Mouse (Mus musculus) midbrain, embryonic 16.5 days (tissue): ENCODE measurements around the gene Spem2. TPM values are rescaled to one million over a fixed set of nuclear protein-coding genes. Genes with fewer than 3 reads are reported as not detected.

ENCODE experiments used
- ATAC-seq: fragments of 200-750 bp; cut with Nextera tagmentation; 2 replicates; pipeline ENCODE4 v1.8.0; 2017; ENCODE audit warnings: moderate TSS enrichment
- H3K27ac ChIP-seq: fragments of 300-500 bp; sonication (generic); 2 replicates; pipeline ENCODE4 v1.5.1; 2014; ENCODE audit warnings: mild to moderate bottlenecking, low read length, mixed read lengths
- H3K27me3 ChIP-seq: fragments of 300-500 bp; sonication (generic); 2 replicates; pipeline ENCODE4 v1.6.1; 2014; ENCODE audit warnings: low read depth, low read length, mixed read lengths; ENCODE audit not compliant: control insufficient read depth, insufficient read depth
- H3K36me3 ChIP-seq: fragments of 300-500 bp; sonication (generic); 2 replicates; pipeline ENCODE4 v1.6.1; 2014; ENCODE audit warnings: mild to moderate bottlenecking, low read length, moderate library complexity, mixed read lengths; ENCODE audit not compliant: control insufficient read depth, insufficient read depth
- H3K4me1 ChIP-seq: fragments of 300-500 bp; sonication (generic); 2 replicates; pipeline ENCODE4 v1.6.1; 2014; ENCODE audit warnings: mild to moderate bottlenecking, low read length, mixed read lengths; ENCODE audit not compliant: control insufficient read depth, insufficient read depth
- H3K4me2 ChIP-seq: fragments of 300-500 bp; sonication (generic); 2 replicates; pipeline ENCODE4 v1.6.1; 2014; ENCODE audit warnings: mild to moderate bottlenecking, low read length, mixed read lengths
- H3K4me3 ChIP-seq: fragments of 300-500 bp; sonication (generic); 2 replicates; pipeline ENCODE4 v1.5.1; 2014; ENCODE audit warnings: low read depth, mild to moderate bottlenecking, low read length, moderate library complexity, mixed read lengths
- H3K9ac ChIP-seq: fragments of 300-500 bp; sonication (generic); 2 replicates; pipeline ENCODE4 v1.6.1; 2014; ENCODE audit warnings: low read depth, low read length, mixed read lengths
- H3K9me3 ChIP-seq: fragments of 300-500 bp; sonication (generic); replicated peaks from 2 replicates; pipeline ENCODE4 v1.6.1; 2014; ENCODE audit warnings: mild to moderate bottlenecking, low read length, mixed read lengths; ENCODE audit not compliant: control insufficient read depth, poor library complexity, severe bottlenecking
- WGBS: fragments of 180-500 bp; shearing (Covaris S2); extraction: QIAGEN DNeasy Blood & Tissue Kit; methylation state at CpG from one replicate; pipeline ENCODE4 v1.1.7; 2014; 5-methylcytosine and 5-hydroxymethylcytosine counted together
- polyA plus RNA-seq: library from polyadenylated mRNA; unstranded; fragments of >200 nt; fragmentation: Nextera tagmentation; extraction: Ambion mirVana; gene quantifications from 2 replicates; pipeline ENCODE4 v1.2.1, GENCODE M21; 2015

Gene Spem2
- polyA plus RNA-seq, 1 experiment from 2014 or later, result not detected

DNA sequence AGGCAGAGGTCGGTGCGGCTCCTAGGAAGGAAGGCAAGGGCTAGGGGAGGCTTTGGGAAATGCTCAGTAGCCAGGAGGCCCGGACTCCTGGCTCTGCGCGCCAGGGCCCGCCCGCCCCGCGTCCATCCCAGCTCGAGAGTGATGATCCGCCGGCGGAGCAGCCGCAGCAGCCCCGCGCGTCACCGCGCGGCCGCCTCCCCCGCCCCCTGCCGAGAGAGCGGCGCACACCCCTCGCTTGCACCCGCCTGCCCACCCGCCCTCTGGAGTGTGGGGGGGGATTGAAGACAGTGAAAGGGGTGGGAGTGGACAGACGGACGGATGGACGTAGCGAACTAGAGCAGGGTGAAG lies 19.3 kb upstream of the Spem2 start, which contains the start of gene Nlgn2:
Nlgn2 (minus strand) TSS at position 181 of the 348 bp plus-strand sequence.
- Histone ChIP-seq H3K9ac (peak within 1 kb of the TSS; percentile 99), H3K4me3 (peak within 1 kb of the TSS; percentile 94), H3K9me3 (no peaks in the 10 kb centered on the region), H3K36me3 (peaks cover 7% of the 10 kb centered on the region), H3K27me3 (no peaks in the 10 kb centered on the region), H3K4me2 (peak within 1 kb of the TSS; percentile 97), H3K27ac (peak within 1 kb of the TSS; percentile 98), H3K4me1 (peaks cover 30% of the 10 kb centered on the region)
- peak; percentile 73 for ATAC-seq
- WGBS, result under 1% methylated on average over 31 of the region's 32 CpGs

DNA sequence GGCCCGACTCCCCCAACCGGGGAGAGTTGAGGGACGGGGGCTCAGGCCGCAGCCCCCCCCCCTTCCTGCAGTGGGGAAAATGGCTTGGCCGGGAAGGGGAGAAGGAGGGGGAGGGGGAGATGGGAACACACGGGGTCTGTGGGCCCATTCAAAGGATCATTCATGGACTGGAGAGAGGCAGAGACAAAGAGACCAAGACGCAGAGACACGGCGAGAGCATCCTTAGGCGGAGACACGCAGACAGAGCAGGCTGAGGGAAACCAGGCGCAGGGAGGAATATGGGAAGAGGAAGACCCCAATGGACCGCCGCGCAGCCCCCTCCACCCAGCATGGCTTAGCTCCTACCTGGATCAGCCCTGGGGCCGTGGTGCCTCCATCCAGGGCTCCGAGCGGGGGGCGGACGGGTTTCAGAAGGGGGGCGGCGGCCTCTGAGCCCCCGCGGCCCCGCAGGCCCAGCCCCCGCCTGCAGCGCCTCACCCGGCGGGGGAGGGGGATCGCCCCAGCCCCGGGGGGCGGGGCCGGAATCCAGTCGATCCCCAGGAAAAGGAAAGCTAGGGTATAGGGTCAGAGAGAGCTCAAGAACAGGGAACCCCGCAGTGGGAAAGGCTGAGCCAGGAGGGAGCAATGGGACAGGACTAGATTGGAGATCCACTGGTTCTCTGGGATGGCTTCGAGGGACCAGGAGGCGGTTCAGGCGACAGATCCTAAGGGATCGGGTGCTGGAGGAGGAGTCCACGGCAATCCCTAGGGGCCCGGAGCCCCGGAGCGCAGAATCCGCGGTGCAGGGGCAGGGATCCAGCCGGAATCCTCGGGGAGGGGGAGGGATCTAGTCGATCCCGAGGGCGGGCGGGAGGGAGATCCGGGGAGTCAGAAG lies 18.7 kb upstream of the Spem2 start:
- Histone ChIP-seq H3K9me3 (no peaks in the 10 kb centered on the region), H3K36me3 (peaks cover 7% of the 10 kb centered on the region), H3K27ac (peak overlapping the region; percentile 98), H3K4me3 (peak overlapping the region; percentile 94), H3K4me2 (peak overlapping the region; percentile 97), H3K9ac (peak overlapping the region; percentile 99), H3K4me1 (peaks cover 30% of the 10 kb centered on the region), H3K27me3 (no peaks in the 10 kb centered on the region)
- WGBS, result under 1% methylated on average over 37 of the region's 52 CpGs
- ATAC-seq, result peak; percentile 15

DNA sequence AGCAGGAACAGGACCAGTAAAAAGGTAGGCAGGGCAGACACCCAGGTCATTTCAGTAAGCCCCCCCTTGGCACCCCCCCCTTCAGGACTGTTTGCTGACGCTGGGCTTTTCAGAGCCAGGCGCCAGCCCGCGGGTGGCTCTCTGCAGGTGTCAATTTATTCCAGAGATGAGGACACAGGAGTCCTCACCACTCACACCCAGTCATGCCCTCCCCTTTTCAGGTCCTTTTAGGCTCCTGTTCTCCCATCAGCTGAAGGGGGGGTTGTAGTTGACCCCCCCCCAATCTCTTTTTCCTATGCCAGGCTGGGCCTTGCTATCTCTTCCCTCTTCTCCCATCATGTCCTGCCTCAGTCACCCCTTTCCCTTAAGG lies 17.7 kb upstream of the Spem2 start:
- H3K4me2 ChIP-seq, result peak overlapping the region; percentile 97
- H3K9ac ChIP-seq, result peak overlapping the region; percentile 99
- 11% methylated on average over 4 of the region's 4 CpGs for WGBS
- no peaks in the 10 kb centered on the region for H3K27me3 ChIP-seq
- H3K27ac ChIP-seq, result peak overlapping the region; percentile 98
- H3K9me3 ChIP-seq, result no peaks in the 10 kb centered on the region
- H3K4me1 ChIP-seq, result peaks cover 30% of the 10 kb centered on the region
- no peak for ATAC-seq
- H3K4me3 ChIP-seq, result peak overlapping the region; percentile 94
- peaks cover 10% of the 10 kb centered on the region for H3K36me3 ChIP-seq

DNA sequence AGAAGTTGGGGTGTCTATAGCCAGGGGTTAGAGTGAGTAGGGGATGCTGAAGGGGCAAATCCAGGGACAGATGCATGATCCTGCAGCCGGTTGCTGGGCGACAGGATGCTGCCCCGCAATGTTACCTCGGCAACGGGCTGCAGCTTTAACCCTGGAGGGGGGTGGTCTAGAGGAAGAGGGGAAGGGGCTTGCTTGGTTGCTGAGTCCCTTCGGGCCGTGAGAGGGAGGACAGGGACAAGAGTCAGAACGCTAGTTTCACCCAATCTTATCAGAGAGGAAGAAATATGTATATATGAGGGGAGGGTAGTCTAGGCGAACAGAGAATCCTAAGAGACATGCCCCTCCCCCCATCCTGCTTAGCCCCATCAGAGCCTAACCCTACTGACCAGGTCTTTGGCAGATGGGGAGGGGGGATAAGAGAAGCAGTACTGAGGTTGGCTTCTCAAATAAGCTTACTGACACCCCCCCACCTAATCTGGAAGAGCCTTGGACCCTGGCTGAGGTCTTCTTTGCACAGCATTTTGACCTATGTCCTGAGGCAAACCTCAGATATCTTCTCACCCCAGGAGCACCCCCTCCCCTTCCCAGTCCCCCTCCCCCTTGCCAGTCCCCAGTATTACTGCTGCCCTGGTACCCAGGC lies 17.2 kb upstream of the Spem2 start:
- H3K9ac ChIP-seq, result peak overlapping the region; percentile 99
- peak overlapping the region; percentile 98 for H3K27ac ChIP-seq
- H3K27me3 ChIP-seq, result no peaks in the 10 kb centered on the region
- peak overlapping the region; percentile 94 for H3K4me3 ChIP-seq
- no peaks in the 10 kb centered on the region for H3K9me3 ChIP-seq
- peaks cover 10% of the 10 kb centered on the region for H3K36me3 ChIP-seq
- peak overlapping the region; percentile 97 for H3K4me2 ChIP-seq
- WGBS, result 2% methylated on average over 9 of the region's 9 CpGs
- H3K4me1 ChIP-seq, result peaks cover 30% of the 10 kb centered on the region
- no peak for ATAC-seq

DNA sequence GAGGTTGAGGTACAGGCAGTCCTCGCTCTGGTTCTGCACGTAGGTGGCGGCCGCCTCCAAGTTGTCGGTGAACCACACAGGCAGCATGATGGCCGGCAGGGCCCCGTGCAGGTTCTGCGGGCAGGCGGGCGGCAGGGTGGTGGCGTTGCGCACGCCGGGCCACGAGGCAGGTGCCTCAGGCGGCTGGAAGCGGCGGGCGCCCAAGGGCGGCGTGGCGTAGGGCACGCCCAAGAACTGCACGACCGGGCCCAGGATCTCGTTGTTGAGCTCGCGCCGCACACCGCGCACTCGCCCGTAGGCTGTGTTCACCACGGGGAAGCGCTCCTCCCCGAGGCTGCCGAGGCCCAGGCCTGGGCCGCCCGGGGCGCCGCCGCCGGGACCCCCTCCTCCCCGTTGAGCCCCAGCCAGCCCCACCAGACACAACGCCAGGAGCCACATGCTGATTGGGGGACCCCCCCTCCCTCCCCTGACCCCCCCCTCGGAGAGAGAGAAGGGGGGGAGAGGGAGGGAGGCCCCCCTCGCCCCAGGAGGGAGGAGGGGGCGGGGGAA lies 15.8 kb upstream of the Spem2 start:
- peak overlapping the region; percentile 97 for H3K4me2 ChIP-seq
- no peak for ATAC-seq
- 8% methylated on average over 42 of the region's 48 CpGs for WGBS
- H3K27ac ChIP-seq, result peak overlapping the region; percentile 50; the same call in 1 of the 2 replicates
- no peaks in the 10 kb centered on the region for H3K27me3 ChIP-seq
- peaks cover 13% of the 10 kb centered on the region for H3K36me3 ChIP-seq
- peaks cover 26% of the 10 kb centered on the region for H3K4me1 ChIP-seq
- H3K9ac ChIP-seq, result peak overlapping the region; percentile 99
- H3K9me3 ChIP-seq, result no peaks in the 10 kb centered on the region
- H3K4me3 ChIP-seq, result peak overlapping the region; percentile 94

DNA sequence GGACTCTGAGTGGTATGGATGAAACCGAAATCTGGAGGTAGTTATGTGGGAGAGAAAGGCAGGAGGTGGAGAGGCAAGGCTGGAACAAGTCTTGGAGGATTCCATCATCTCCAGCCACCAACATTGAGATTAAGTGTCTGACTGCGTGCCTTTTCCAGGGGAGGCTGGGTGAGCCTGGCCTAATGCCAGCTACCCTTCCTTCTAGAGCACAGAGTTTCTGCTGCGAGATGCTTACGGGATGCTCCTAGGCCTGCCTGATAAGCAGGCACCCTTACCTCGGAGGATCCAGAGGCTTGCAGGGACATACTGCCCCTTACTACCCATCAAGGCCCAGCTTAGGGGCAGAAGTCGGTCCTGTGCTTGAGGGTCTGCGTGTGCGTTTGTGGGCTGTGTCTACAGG lies 15.3 kb upstream of the Spem2 start:
- Histone ChIP-seq H3K27ac (peak overlapping the region; percentile 50; the same call in 1 of the 2 replicates), H3K27me3 (no peaks in the 10 kb centered on the region), H3K9ac (peak overlapping the region; percentile 99), H3K36me3 (peaks cover 13% of the 10 kb centered on the region), H3K4me3 (peak overlapping the region; percentile 94), H3K4me2 (peak overlapping the region; percentile 97), H3K9me3 (no peaks in the 10 kb centered on the region), H3K4me1 (peaks cover 23% of the 10 kb centered on the region)
- no peak for ATAC-seq
- 58% methylated on average over 8 of the region's 8 CpGs for WGBS

DNA sequence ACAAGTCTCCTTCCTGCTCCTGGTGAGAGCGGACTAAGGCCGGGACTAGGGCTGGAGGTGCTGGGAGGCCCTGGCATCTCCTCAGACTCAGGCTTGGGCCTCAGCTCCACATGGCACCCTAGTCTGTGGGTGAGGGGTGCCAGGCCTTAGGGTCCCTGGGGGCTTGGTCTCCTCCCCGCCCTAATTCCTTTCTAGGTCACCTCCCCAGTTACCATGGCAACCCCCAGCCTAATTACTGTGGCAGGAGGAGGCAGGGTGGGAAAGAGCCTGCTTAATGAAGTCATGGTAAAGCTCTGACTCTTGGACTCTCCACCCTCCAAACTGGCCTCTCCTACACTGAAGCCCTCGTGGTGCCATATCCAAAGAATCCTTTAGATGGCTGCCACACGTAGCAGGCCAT lies 10.6 kb upstream of the Spem2 start:
- Histone ChIP-seq H3K4me3 (no peak overlapping the region), H3K9me3 (no peaks in the 10 kb centered on the region), H3K27ac (no peak overlapping the region), H3K36me3 (peaks cover 50% of the 10 kb centered on the region), H3K4me1 (peaks cover 3% of the 10 kb centered on the region), H3K27me3 (no peaks in the 10 kb centered on the region), H3K9ac (no peak overlapping the region), H3K4me2 (no peak overlapping the region)
- ATAC-seq, result no peak
- 54% methylated on average over 5 of the region's 5 CpGs for WGBS

DNA sequence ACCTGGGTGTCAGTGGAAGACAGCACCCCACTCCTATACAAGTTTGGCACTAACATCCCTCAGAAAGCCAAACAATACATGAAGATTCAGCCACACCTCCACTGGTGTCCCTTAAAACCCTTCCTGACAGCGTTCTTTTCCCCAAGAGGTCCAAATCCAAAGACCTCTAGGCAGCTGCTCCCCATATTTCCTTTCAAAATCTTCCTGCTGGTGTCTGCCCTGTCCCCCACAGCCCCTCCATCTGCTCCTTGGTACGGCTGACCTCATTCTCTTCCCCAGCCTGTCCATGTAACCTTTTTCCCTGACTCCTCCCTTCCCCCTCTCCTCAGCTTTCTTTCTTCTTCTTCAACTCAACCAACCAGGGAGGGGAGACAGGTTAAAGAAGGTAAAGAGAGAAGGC lies 5.2 kb upstream of the Spem2 start:
- no peak for ATAC-seq
- no peak overlapping the region for H3K27ac ChIP-seq
- H3K27me3 ChIP-seq, result no peaks in the 10 kb centered on the region
- H3K9ac ChIP-seq, result no peak overlapping the region
- 69% methylated on average over 2 of the region's 2 CpGs for WGBS
- H3K9me3 ChIP-seq, result no peaks in the 10 kb centered on the region
- no peaks in the 10 kb centered on the region for H3K4me1 ChIP-seq
- H3K4me3 ChIP-seq, result no peak overlapping the region
- H3K36me3 ChIP-seq, result peaks cover 39% of the 10 kb centered on the region
- no peak overlapping the region for H3K4me2 ChIP-seq

DNA sequence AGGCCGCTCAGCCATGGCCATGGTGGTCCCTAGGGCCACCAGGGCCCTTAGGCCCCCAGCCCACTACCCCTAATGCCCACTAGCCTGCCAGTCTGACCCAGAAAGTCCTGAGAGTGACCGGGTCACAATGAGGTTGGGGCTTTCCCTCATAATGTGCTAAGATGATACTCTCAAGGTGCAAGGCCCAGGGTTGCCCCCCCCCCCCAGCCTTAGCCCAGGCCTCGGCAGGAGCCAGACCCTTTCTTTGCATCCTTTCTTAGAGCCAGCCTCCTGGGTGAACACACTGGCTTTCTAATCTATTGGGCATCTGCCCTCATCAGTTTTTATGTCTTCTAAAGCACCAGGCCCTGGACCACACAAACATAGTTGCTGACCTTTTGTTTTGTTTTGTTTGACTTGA lies 3.8 kb upstream of the Spem2 start, which contains the start of gene Spem1:
Spem1 (minus strand) TSS at position 101 of the 400 bp plus-strand sequence.
- no peaks in the 10 kb centered on the region for H3K27me3 ChIP-seq
- no peak within 1 kb of the TSS for H3K4me3 ChIP-seq
- H3K4me2 ChIP-seq, result no peak within 1 kb of the TSS
- H3K27ac ChIP-seq, result no peak within 1 kb of the TSS
- no peak within 1 kb of the TSS for H3K9ac ChIP-seq
- WGBS, result 86% methylated on average over 3 of the region's 3 CpGs
- ATAC-seq, result no peak
- H3K4me1 ChIP-seq, result no peaks in the 10 kb centered on the region
- H3K36me3 ChIP-seq, result peaks cover 25% of the 10 kb centered on the region
- H3K9me3 ChIP-seq, result no peaks in the 10 kb centered on the region; the same call in 1 of the 2 replicates
